Mouse (Mus musculus): Measurements from ENCODE around the gene Auts2.

GRCm38 (mm10) chr5:132268351-132268967, 274.7 kb downstream of the Auts2 start:
- TF ChIP-seq TAL1 (IDR thresholded peaks at IDR 0.05; ENCODE audit: low read length) (no peak), GATA1 (IDR thresholded peaks at IDR 0.05; ENCODE audit: low read length) (no peak)
